8 mouse cellular contexts compared by ENCODE assay signal in the genomic region with DNA sequence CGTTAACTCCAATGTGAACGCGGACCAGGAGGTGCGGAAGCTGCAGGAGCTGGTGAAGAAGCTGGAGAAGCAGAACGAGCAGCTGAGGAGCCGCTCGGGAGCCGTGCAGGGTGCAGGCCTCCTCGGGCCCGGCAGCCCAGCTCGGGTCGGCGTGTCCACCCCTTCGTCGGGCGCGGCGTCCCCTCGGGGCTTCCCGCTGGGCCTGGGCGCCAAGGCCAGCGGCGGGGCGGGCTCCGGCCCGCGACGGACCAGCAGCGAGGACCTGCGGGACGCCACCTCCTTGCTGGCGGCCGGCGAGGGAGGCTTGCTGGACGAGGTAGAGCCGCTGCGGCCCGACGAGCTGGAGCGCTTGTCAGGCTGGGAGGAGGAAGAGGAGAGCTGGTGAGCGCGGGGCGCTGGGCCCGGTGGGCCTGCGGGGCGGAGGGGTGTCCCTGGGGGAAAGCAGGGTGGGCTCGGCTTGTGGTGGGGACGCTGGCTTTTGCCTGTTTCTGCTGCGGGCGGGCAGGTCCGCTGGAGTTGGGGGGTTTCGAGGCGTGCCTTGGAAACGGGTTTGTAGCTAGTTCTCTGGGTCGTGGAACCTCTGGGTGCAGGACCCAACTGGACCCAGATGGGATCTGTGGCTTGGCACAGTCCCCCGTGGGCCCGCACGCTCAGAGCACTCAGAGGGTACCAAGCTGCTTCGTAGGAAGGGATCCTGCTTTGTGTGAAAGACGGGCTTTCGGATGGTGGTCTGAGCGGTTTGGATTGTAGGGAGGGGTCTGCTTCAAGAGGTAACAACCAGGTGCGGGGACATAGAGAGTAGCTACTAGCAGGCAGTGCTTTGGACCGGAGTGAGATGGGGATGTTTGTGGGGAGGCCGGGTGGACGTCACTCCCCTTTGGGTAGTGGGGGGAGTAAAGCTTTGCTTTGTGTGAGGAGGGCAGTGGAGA. TPM values are rescaled to one million over a fixed set of nuclear protein-coding genes. Genes with fewer than 3 reads are reported as not detected.
DNase-seq lines count a peak whose midpoint lies in the region; ATAC-seq and TF ChIP-seq lines count a peak whose summit lies in the region.

No protein-coding gene starts in this region.

- H3K4me2 ChIP-seq in limb, embryonic 11.5 days (ENCODE audit: low read depth, severe bottlenecking) = peak overlapping the region; percentile 73
- H3K4me2 ChIP-seq in midbrain, embryonic 16.5 days (ENCODE audit: low read length) = peak overlapping the region; percentile 61

- under 1% methylated on average over 66 of the region's 66 CpGs for WGBS in kidney, adult 2 months
- under 1% methylated on average over 66 of the region's 66 CpGs for WGBS in hindbrain, embryonic 10.5 days
- WGBS in limb, embryonic 11.5 days = under 1% methylated on average over 66 of the region's 66 CpGs
- WGBS in midbrain, embryonic 16.5 days = under 1% methylated on average over 57 of the region's 66 CpGs

- peaks cover 13% of the 10 kb centered on the region; the same call in 1 of the 2 replicates for H3K4me1 ChIP-seq in kidney, adult 2 months (ENCODE audit: control insufficient read depth, insufficient read depth, low read length)
- H3K4me1 ChIP-seq in embryonic fibroblast, embryonic 13.5 days (ENCODE audit: control insufficient read depth, insufficient read depth, low read length) = peaks cover 15% of the 10 kb centered on the region
- peaks cover 35% of the 10 kb centered on the region for H3K4me1 ChIP-seq in hindbrain, embryonic 10.5 days (replicated peaks)
- H3K4me1 ChIP-seq in limb, embryonic 11.5 days (ENCODE audit: control insufficient read depth, insufficient read depth, low read length) = peaks cover 13% of the 10 kb centered on the region
- H3K4me1 ChIP-seq in midbrain, embryonic 16.5 days (ENCODE audit: control insufficient read depth, insufficient read depth, low read length) = peaks cover 22% of the 10 kb centered on the region

- no peak for TF ChIP-seq CTCF in kidney, adult 2 months (conservative IDR thresholded peaks at IDR 0.05; ENCODE audit: insufficient read depth, insufficient read length, low read depth, low read length)
- TF ChIP-seq CTCF in embryonic fibroblast, embryonic 13.5 days (IDR thresholded peaks at IDR 0.05; ENCODE audit: borderline replicate concordance, insufficient read depth, low read length) = no peak

- H3K9me3 ChIP-seq in hindbrain, embryonic 10.5 days = no peaks in the 10 kb centered on the region
- H3K9me3 ChIP-seq in limb, embryonic 11.5 days (ENCODE audit: control insufficient read depth, low read length) = no peaks in the 10 kb centered on the region
- no peaks in the 10 kb centered on the region for H3K9me3 ChIP-seq in midbrain, embryonic 16.5 days (replicated peaks; ENCODE audit: control insufficient read depth, low read length, poor library complexity, severe bottlenecking)

- no peaks in the 10 kb centered on the region for H3K36me3 ChIP-seq in kidney, adult 2 months (ENCODE audit: control insufficient read depth, insufficient read depth, low read length)
- no peaks in the 10 kb centered on the region for H3K36me3 ChIP-seq in hindbrain, embryonic 10.5 days
- H3K36me3 ChIP-seq in limb, embryonic 11.5 days (ENCODE audit: control insufficient read depth, insufficient read depth, low read length) = no peaks in the 10 kb centered on the region
- no peaks in the 10 kb centered on the region for H3K36me3 ChIP-seq in midbrain, embryonic 16.5 days (ENCODE audit: control insufficient read depth, insufficient read depth, low read length)

- DNase-seq in kidney, adult 2 months = no peak
- DNase-seq in kidney, postnatal 14 days = no peak
- peak; percentile 63 for DNase-seq in NIH3T3 (ENCODE audit: low read depth)
- peak; percentile 71 for DNase-seq in hindbrain, embryonic 10.5 days (ENCODE audit: low spot score)
- DNase-seq in limb, embryonic 11.5 days (ENCODE audit: low spot score) = peak; percentile 71
- peak; percentile 67 for DNase-seq in testis, postnatal 10 days (ENCODE audit: low spot score)

- no peaks in the 10 kb centered on the region for H3K27me3 ChIP-seq in kidney, adult 2 months (replicated peaks; ENCODE audit: control insufficient read depth, insufficient read depth, low read length)
- no peaks in the 10 kb centered on the region; the same call in 1 of the 2 replicates for H3K27me3 ChIP-seq in hindbrain, embryonic 10.5 days (ENCODE audit: insufficient read depth, poor library complexity, severe bottlenecking)
- no peaks in the 10 kb centered on the region for H3K27me3 ChIP-seq in limb, embryonic 11.5 days (ENCODE audit: control insufficient read depth, insufficient read depth, low read length)
- no peaks in the 10 kb centered on the region for H3K27me3 ChIP-seq in midbrain, embryonic 16.5 days (ENCODE audit: control insufficient read depth, insufficient read depth, low read depth, low read length)

- peak overlapping the region; percentile 99 for H3K9ac ChIP-seq in limb, embryonic 11.5 days (ENCODE audit: low read length)
- H3K9ac ChIP-seq in midbrain, embryonic 16.5 days (ENCODE audit: low read depth, low read length) = peak overlapping the region; percentile 99

- peak overlapping the region; percentile 83 for H3K4me3 ChIP-seq in kidney, adult 2 months (ENCODE audit: insufficient read depth, low read depth, low read length)
- H3K4me3 ChIP-seq in embryonic fibroblast, embryonic 13.5 days (ENCODE audit: insufficient read depth, low read length) = peak overlapping the region; percentile 80
- H3K4me3 ChIP-seq in hindbrain, embryonic 10.5 days = peak overlapping the region; percentile 79
- peak overlapping the region; percentile 95 for H3K4me3 ChIP-seq in limb, embryonic 11.5 days (ENCODE audit: low read depth, low read length)
- peak overlapping the region; percentile 97 for H3K4me3 ChIP-seq in midbrain, embryonic 16.5 days (ENCODE audit: low read depth, low read length)

- H3K27ac ChIP-seq in kidney, adult 2 months (ENCODE audit: insufficient read depth, low read depth, low read length) = peak overlapping the region; percentile 99
- peak overlapping the region; percentile 95 for H3K27ac ChIP-seq in embryonic fibroblast, embryonic 13.5 days (ENCODE audit: insufficient read depth, low read length)
- peak overlapping the region; percentile 99 for H3K27ac ChIP-seq in hindbrain, embryonic 10.5 days
- peak overlapping the region; percentile 98 for H3K27ac ChIP-seq in limb, embryonic 11.5 days (replicated peaks; ENCODE audit: low read depth, low read length)
- H3K27ac ChIP-seq in midbrain, embryonic 16.5 days (ENCODE audit: low read length) = peak overlapping the region; percentile 97

- no peak for TF ChIP-seq POLR2A in kidney, adult 2 months (IDR thresholded peaks at IDR 0.05; ENCODE audit: low read depth, low read length)
- no peak for TF ChIP-seq POLR2A in embryonic fibroblast, embryonic 13.5 days (IDR thresholded peaks at IDR 0.05; ENCODE audit: low read depth, low read length)

- ATAC-seq in limb, embryonic 11.5 days (ENCODE audit: insufficient number of reproducible peaks, low FRiP score, low TSS enrichment, low read depth) = peak; percentile 52
- ATAC-seq in midbrain, embryonic 16.5 days = peak; percentile 71

RNA-seq across cellular contexts. Expression of a gene that starts 0.8 kb away (rescaled TPM):
- 23.4 and 24.3 TPM in 2 replicates for polyA plus RNA-seq in kidney, adult 2 months (2012; rRNA removed)
- 59.6 and 62.0 TPM in 2 replicates for polyA plus RNA-seq in embryonic fibroblast, embryonic 13.5 days (2011; ENCODE audit: insufficient read length, low read depth, missing spikeins)
- 15.2 and 16.8 TPM in 2 replicates for polyA plus RNA-seq in hindbrain, embryonic 10.5 days (2016; fragmentation: Nextera tagmentation; extraction: Ambion mirVana)
- 21.6 and 23.9 TPM in 2 replicates for polyA plus RNA-seq in limb, embryonic 11.5 days (2014; fragmentation: Nextera tagmentation; extraction: Ambion mirVana)
- 15.1 and 15.2 TPM in 2 replicates for polyA plus RNA-seq in midbrain, embryonic 16.5 days (2015; fragmentation: Nextera tagmentation; extraction: Ambion mirVana)

RNA-seq across cellular contexts. Expression of a gene that starts 46.6 kb away (rescaled TPM):
- 7.8 and 8.1 TPM in 2 replicates for polyA plus RNA-seq in kidney, adult 2 months (2012; rRNA removed)
- 9.4 and 17.0 TPM in 2 replicates for polyA plus RNA-seq in embryonic fibroblast, embryonic 13.5 days (2011; ENCODE audit: insufficient read length, low read depth, missing spikeins)
- 3.6 and 4.3 TPM in 2 replicates for polyA plus RNA-seq in hindbrain, embryonic 10.5 days (2016; fragmentation: Nextera tagmentation; extraction: Ambion mirVana)
- polyA plus RNA-seq in limb, embryonic 11.5 days (2014; fragmentation: Nextera tagmentation; extraction: Ambion mirVana) = 2.3 and 2.5 TPM in 2 replicates
- 4.6 and 5.4 TPM in 2 replicates for polyA plus RNA-seq in midbrain, embryonic 16.5 days (2015; fragmentation: Nextera tagmentation; extraction: Ambion mirVana)

RNA-seq across cellular contexts. Expression of a gene that starts 59.6 kb away (rescaled TPM):
- not detected in 2 replicates for polyA plus RNA-seq in kidney, adult 2 months (2012; rRNA removed)
- not detected in 2 replicates for polyA plus RNA-seq in embryonic fibroblast, embryonic 13.5 days (2011; ENCODE audit: insufficient read length, low read depth, missing spikeins)
- polyA plus RNA-seq in hindbrain, embryonic 10.5 days (2016; fragmentation: Nextera tagmentation; extraction: Ambion mirVana) = not detected in 2 replicates
- polyA plus RNA-seq in limb, embryonic 11.5 days (2014; fragmentation: Nextera tagmentation; extraction: Ambion mirVana) = not detected in 2 replicates
- not detected in 2 replicates for polyA plus RNA-seq in midbrain, embryonic 16.5 days (2015; fragmentation: Nextera tagmentation; extraction: Ambion mirVana)

Comparison
In these comparisons a context has a peak if more than half of its experiments do, and no peak if none do; other contexts are left out.
1. DNase-seq: peak in NIH3T3 (single experiment), hindbrain, embryonic 10.5 days (single experiment), limb, embryonic 11.5 days (single experiment) and testis, postnatal 10 days (single experiment); none in kidney, adult 2 months (single experiment) and kidney, postnatal 14 days (single experiment).
2. Peak in every context shown above with its lines, with median percentiles within 50 percentile points of each other: H3K27ac ChIP-seq and H3K4me3 ChIP-seq.